Mouse (Mus musculus): ENCODE measurements at regions not wholly inside any gene's neighbourhood (a gene's known extent, or its start where the extent isn't known, plus 50 kb on each side); places are given as distances from the start of the nearest gene placed in this dataset.

DNA sequence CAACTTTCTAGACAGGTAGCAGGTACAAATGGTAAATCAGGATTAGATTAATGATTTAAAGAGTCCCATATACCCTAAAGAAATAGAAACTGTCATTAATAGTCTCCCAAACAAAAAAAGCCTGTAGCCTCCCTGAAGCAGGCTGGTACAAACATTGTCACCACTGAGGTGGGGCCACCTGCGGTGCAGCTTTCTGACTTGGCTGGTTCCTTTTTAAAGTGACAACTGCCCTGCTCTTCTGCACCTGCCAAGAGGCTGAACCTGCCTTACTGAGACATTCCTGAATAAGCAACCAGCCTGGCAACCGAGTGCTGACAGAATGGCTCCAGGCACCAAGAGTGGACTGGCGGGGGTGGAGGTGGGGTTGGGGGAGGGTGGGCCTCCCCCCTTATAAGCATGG is 687.0 kb upstream of the Vrk2 start:
- DNase-seq: no peak

DNA sequence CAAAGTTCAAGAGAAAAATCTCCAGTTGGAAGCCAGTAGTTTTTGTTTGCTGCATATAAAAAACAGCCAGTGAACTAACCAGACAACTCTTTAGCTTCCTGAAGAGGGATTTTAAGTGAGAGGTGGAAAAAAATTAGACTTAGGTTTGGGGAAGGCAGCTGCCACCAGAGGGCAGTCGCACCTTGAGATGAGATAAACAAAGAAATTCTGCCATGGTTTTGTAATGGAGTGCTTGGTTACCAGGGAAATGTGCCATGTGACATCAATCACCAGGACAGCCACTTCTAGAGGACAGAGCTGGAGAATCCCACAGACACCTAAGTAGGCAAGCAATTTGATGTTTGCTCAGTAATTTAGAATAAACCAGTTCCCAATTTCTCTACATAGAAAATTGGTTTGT is 670.5 kb upstream of the Vrk2 start:
- DNase-seq: peak; percentile 10 to 15

DNA sequence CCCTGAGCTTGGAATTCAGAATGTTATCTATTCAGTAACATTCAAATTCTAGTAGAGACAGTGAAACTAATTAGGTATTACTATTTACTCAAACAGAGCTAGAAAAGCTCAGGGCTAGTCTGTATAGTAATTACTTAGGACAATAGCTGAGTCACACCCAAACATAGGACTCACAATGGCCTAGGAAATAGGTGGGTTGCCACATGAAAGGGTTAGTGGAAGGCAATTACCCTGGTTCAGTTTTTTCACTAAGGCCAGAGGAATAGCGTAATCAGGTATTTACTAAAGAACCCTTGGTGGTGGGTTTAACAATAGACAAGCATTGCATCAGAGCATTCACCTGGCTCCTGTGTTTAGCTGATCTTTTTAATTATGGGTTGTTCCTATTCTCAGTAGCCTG is 664.7 kb upstream of the Vrk2 start:
- no peak for DNase-seq

DNA sequence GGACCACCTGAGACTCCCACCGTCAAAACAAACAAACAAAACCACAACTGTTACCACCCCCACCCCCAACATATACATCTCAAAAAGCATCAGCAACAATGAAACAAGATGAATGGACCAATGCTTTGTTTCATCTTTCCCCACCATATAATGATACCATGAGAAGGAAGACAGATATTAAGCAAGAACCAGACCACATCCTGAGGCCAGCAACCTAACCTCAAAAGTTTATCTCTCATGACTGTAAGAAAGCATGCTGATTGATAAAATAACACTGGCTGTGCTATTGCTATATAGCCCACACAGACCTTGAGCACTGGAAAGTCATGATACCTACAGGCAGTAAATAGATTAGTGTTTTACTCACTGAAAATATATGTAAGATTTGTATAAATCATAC is 642.1 kb upstream of the Vrk2 start:
- no peak for DNase-seq

DNA sequence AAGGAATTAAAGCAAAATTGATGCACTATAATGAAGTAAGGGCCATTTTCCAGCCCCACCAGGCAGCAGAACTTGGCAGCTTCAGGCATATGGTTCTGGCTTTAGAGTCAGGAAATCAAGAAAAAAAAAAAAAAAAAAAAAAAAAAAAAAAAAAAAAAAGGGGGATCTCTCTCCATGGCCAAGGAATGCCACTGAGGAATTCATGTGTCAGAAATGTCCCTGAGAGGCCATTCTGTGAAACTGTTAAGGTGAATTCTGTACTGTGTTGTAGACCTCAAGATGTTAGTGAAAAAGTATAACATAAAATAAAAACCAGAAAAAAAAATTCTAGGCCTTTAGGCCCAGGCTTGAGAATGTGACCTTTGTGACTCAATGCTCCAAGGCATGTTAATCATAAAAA is 632.7 kb upstream of the Vrk2 start:
- DNase-seq: no peak

DNA sequence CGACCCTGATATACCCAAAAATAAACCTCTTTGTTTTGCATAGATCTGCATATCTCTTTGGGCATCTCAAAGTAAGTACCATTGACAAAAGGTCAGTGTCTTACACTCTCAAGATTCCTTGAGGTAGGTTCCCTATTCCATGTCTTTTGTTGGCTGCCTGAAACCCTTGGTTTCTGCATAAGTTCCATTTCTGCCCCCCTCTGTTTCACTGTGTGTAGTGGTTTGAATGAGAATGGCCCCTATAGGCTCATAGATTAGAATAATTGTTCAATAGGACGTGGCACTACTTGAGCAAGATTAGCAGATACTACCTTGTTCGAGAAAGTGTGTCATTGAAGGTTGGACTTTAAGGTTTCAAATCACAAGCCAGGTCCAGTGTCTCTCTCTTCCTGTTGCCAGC is 628.6 kb upstream of the Vrk2 start:
- no peak for DNase-seq

DNA sequence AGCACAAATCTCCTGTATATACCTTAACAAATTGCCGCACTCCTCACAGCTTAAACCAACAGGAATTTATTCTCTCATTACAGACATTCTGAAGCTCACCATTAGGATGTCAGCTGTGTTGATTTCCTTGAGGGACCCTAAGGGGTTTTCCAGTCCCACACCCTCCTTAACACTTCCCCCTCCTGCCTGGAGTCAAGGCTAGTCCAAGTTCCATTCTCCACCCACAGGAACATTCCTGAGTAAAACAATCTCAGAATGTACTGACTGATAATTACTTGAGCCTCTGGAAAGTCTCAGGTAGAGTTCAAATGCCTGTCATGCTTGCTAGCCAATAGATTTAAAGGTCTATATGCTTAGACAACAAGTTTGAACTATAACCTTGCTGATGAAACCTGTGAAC is 628.2 kb upstream of the Vrk2 start:
- no peak for DNase-seq

DNA sequence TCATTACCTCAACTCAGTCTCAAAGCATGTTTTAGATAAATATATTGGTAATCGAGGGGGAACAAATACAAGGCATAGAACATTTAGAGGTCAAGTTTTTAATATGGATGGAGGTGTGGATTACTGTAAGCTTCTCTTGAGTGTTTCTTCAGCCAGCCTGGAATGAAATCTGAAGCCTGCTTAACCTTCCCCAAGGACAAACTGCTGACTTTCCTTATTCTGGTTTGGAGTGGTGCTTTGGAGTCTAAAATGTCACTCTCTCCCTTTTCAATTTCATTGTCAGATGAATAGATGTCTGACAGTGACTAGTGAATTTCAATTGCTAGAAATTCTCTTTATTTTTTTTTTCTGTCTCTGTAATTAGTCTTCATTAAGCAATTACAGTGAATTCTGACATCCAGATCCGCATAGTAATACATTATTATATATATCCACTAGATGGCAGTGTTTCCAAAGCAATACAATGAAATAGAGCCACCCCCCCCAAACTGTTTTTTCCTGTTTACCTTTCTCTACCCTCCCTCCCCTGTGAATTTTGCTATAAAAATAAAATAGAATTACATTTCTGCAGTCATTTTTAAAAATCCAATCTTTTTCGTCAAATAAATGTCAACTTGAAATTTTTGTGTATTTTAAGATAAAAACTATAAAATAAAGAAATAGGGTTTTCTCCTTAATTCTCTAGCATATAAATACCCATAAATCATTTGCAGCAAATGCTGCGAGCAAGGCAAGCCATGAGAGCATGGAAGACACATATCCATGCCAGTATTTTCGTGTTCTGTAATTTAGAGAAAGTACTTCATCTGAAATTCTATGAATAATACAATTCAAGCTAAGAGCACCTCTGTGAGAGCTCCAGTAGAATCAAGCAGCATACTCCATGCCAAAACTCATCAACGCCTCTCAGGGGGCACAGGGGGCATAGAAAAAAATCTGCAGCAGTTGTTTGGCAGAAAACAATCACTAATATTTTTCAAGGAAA is 626.2 kb upstream of the Vrk2 start:
- no peak for DNase-seq

DNA sequence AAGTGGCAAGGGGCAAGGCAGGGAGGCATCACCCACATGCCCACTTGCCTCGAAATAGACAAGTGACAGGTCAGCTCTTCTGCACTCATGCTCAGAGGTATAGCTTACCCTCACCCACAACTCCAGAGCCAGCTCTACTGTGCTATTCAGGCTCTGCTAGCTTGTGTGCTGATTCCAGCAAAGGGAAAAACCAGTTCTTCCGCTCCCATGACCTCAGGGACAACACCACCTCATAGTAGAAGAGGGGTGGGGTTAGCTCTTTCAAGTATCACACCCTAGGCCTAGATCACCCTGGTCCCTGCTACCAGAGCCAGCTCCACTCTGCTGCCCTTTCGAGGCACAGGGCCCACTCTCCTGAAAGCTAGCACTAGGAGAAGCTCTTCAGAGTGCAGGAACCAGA is 622.0 kb upstream of the Vrk2 start:
- DNase-seq: no peak

DNA sequence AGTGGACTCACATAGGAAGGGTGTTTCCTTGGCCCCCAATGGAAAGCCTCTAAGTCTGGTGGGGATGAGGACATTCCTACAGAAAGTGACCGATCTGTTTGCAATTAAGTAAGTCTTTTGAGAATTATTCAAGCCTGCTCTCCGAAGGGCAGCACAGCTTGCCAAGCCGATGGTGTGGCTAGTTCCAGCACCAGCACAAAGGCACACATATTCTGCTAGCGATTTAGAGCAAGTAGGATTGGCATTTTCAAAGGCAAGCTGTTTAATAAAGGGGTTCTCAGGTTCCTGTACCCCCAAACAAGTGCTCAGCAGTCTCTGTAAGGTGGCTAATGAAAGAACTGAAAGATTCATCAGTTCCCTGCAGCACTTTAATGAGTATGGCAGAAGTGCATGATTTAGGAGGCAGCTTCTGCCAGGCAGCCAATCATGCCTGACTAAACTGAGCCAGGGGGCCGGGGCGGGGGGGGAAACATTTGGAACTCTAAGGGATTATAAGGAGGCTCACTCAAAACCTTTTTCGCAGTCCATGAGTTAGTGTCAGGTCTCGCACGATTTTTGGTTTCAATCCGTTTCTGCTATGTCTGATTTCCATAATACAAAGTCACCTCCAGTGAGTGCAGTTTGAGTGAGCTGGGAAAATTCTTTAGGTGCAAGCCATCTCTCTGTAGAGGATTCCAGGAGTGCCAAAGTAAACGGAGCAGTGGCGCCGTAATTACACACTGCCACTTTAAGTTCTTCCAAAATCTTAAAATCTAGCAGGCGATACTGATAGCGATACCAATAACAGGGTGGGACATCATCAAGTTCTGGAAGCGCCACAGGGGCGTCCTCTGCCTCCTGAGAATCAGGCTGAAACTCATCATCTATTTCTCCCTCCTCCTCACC is 609.8 kb upstream of the Vrk2 start:
- DNase-seq: no peak

DNA sequence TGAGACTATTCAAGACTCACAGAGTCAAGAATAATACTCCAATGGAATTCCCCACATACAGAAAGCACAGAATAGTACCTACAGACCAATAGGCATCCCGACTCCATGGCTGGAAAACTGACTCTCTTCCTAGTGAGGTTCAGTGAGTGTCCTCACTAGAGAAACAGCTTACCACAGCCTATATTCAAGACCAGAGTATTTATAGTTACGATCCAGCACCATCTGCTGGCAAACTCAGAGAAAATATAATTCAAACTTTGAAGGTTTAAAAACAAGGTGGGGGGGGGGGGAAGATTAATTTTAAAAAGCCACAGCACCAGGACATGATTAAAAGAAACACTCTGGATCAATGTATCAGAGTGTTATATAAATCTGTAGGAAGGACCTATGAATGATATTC is 590.2 kb upstream of the Vrk2 start:
- no peak for DNase-seq

DNA sequence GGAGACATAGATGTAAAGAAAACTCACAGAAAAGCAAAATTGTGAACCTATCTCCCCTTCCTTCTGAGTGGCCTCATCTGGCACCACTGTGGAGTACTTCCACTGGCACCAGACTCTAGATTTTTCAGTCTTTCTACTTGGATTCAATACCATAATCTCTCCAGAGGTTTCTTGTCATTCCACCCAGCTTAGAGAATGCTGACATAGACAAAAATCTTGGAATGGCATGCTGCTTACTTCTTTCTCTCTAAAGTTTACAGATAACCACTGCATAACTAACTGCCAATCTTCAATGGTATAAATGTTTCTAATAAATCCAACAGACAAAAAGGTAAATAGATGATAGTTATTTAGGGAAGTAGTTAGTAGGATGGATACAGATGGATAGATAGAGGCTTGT is 589.6 kb upstream of the Vrk2 start:
- no peak for DNase-seq

DNA sequence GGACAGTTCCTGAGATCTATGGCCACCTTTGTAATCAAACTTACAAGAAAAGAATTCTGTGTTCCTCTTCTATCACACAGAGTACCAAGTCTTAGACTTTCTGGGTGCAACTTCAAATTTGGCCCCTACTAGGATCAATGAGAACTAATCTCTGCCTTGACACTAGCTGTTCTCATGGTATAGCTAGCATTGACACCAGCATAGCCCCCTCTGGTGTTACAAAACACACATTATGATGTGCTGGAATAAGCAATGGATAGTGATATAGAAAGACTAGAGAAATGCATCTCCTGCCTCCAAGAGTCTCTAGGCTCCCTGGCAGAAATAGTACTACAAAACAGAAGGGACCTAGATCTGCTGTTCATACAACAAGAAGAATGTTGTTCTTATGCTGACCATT is 566.6 kb upstream of the Vrk2 start:
- no peak for DNase-seq

Data from cerebellum, adult 18-20 months (tissue).